ENCODE assay signal across 28 mouse cellular contexts in genomic region chr1:163382048-163382719, GRCm38 (mm10). TPM values are rescaled to one million over a fixed set of nuclear protein-coding genes. Genes with fewer than 3 reads are reported as not detected.
A peak's percentile ranks its signal among the peaks of the same experiment; 100 is the strongest.
DNase-seq lines count a peak whose midpoint lies in the region; ATAC-seq and TF ChIP-seq lines count a peak whose summit lies in the region.
"Had no signal": no experiment of that assay in that cellular context is flagged by ENCODE, and none has a peak within 500 bp of the region (broad histone marks: within the 10 kb centered on the region; RNA-seq: fewer than 3 reads in every experiment).

No protein-coding gene starts in this region.

- no peak overlapping the region for H3K4me2 ChIP-seq in intestine, embryonic 15.5 days (replicated peaks)
- H3K4me2 ChIP-seq: embryonic facial prominence, embryonic 13.5 days; forebrain, embryonic 15.5 days; hindbrain, embryonic 14.5 days; neural tube, embryonic 13.5 days had no signal

- no peaks in the 10 kb centered on the region for H3K4me1 ChIP-seq in liver, adult 2 months (ENCODE audit: control insufficient read depth, insufficient read depth, low read length)
- no peaks in the 10 kb centered on the region for H3K4me1 ChIP-seq in intestine, embryonic 15.5 days (replicated peaks)
- H3K4me1 ChIP-seq: forebrain, embryonic 15.5 days; neural tube, embryonic 13.5 days had no signal

- TF ChIP-seq POLR2A in liver, adult 2 months (IDR thresholded peaks at IDR 0.05; ENCODE audit: extremely low read depth, insufficient read depth, low read length), result no peak

- no peak overlapping the region for H3K9ac ChIP-seq in liver, adult 2 months (ENCODE audit: low read depth, low read length)
- no peak overlapping the region for H3K9ac ChIP-seq in intestine, embryonic 15.5 days
- H3K9ac ChIP-seq: embryonic facial prominence, embryonic 13.5 days; forebrain, embryonic 15.5 days; hindbrain, embryonic 14.5 days; liver, embryonic 14.5 days; neural tube, embryonic 13.5 days had no signal

- no peaks in the 10 kb centered on the region for H3K79me2 ChIP-seq in liver, adult 2 months (ENCODE audit: control insufficient read depth, insufficient read depth, low read length)

- peak; percentile 10 for DNase-seq in liver, adult 2 months (ENCODE audit: extremely low read depth, low read depth, low spot score)
- no peak for DNase-seq in liver
- peak; percentile 62 for DNase-seq in adipocyte (ENCODE audit: low spot score)
- no peak for DNase-seq in embryo, embryonic 11 days
- no peak for DNase-seq in lung, postnatal 25 days (ENCODE audit: low spot score)
- no peak for DNase-seq in yolk sac, embryonic 10.5 days (ENCODE audit: low spot score)
- DNase-seq: adrenal gland, postnatal 25 days; B cell, adult 2 months; cerebellum, adult 11-12 months; cerebellum, postnatal 25 days; gastrocnemius, postnatal 14 days; heart, postnatal 4 days; kidney, postnatal 25 days; layer of hippocampus, postnatal 36 days; midbrain, embryonic 14.5 days; right cerebral cortex, adult 18-20 months; right cerebral cortex, postnatal 4 days; thymus, adult 18-20 months; thymus, postnatal 36 days had no signal

- H3K4me3 ChIP-seq in liver, adult 2 months (ENCODE audit: insufficient read depth, low read depth, low read length), result no peak overlapping the region
- H3K4me3 ChIP-seq in intestine, embryonic 15.5 days (replicated peaks), result no peak overlapping the region
- H3K4me3 ChIP-seq: embryonic facial prominence, embryonic 13.5 days; forebrain, embryonic 15.5 days; layer of hippocampus, adult 2 months; neural tube, embryonic 13.5 days had no signal

- H3K36me3 ChIP-seq in liver, adult 2 months (ENCODE audit: control insufficient read depth, insufficient read depth, low read length), result peaks cover 18% of the 10 kb centered on the region
- peaks cover 5% of the 10 kb centered on the region; the same call in 1 of the 2 replicates for H3K36me3 ChIP-seq in intestine, embryonic 15.5 days

- no peaks in the 10 kb centered on the region for H3K9me3 ChIP-seq in intestine, embryonic 15.5 days
- H3K9me3 ChIP-seq: embryonic facial prominence, embryonic 13.5 days; forebrain, embryonic 15.5 days; neural tube, embryonic 13.5 days had no signal

- ATAC-seq in intestine, embryonic 15.5 days, result peak; percentile 61
- ATAC-seq in monocyte, adult 5-6 weeks (replicated peaks; ENCODE audit: insufficient number of reproducible peaks, low FRiP score, low TSS enrichment, poor library complexity, severe bottlenecking), result peak; percentile 84
- ATAC-seq: forebrain, embryonic 15.5 days; lung, postnatal 0 days had no signal

- H3K27ac ChIP-seq in liver, adult 2 months (replicated peaks; ENCODE audit: insufficient read depth, low read depth, low read length), result no peak overlapping the region
- no peak overlapping the region for H3K27ac ChIP-seq in intestine, embryonic 15.5 days
- H3K27ac ChIP-seq: embryonic facial prominence, embryonic 13.5 days; forebrain, embryonic 15.5 days; hindbrain, embryonic 14.5 days; layer of hippocampus, adult 2 months; liver, embryonic 14.5 days; neural tube, embryonic 13.5 days had no signal

- no peak for TF ChIP-seq CTCF in liver, adult 2 months (IDR thresholded peaks at IDR 0.05; ENCODE audit: low read depth, low read length)

- 70% methylated on average over 10 of the region's 10 CpGs for WGBS in liver, adult 2 months
- 76% methylated on average over 10 of the region's 10 CpGs for WGBS in intestine, embryonic 15.5 days

- no peaks in the 10 kb centered on the region for H3K27me3 ChIP-seq in liver, adult 2 months (ENCODE audit: control insufficient read depth, insufficient read depth, low read length)
- H3K27me3 ChIP-seq in intestine, embryonic 15.5 days (replicated peaks), result no peaks in the 10 kb centered on the region
- H3K27me3 ChIP-seq: embryonic facial prominence, embryonic 13.5 days; forebrain, embryonic 15.5 days; neural tube, embryonic 13.5 days had no signal

RNA-seq across cellular contexts. Expression of gene Gorab, which starts 21.3 kb away (rescaled TPM):
- total RNA-seq in liver, adult 2 months (2014; rRNA removed), result 1.7 and 2.6 TPM in 2 replicates
- polyA plus RNA-seq in liver, adult 2 months (2012; rRNA removed), result 0.66 and 0.71 TPM in 2 replicates
- polyA plus RNA-seq in intestine, embryonic 15.5 days (2015; fragmentation: Nextera tagmentation; extraction: Ambion mirVana), result 15.1 and 17.7 TPM in 2 replicates
- 19.5 to 29.3 TPM (median 24.9 TPM) in 3 replicates for total RNA-seq in monocyte, adult 5-6 weeks (2017)

Comparison
In these comparisons a context has a peak if more than half of its experiments do, and no peak if none do; other contexts are left out.
1. DNase-seq: peak in liver, adult 2 months (single experiment) and adipocyte (single experiment); none in liver (single experiment), embryo, embryonic 11 days (single experiment), lung, postnatal 25 days (single experiment) and yolk sac, embryonic 10.5 days (single experiment).